Mouse (Mus musculus): ENCODE data around the gene Etv3. TPM values are rescaled to one million over a fixed set of nuclear protein-coding genes. Genes with fewer than 3 reads are reported as not detected.

Gene Etv3
- total and polyA plus RNA-seq, 3 experiments: 7.4 to 10.4 TPM; not detected in 1

GRCm38 (mm10) chr3:87508205-87508901 lies 16.9 kb upstream of the Etv3 start:
- H3K9ac ChIP-seq (ENCODE audit: control insufficient read depth, low read depth, low read length, poor library complexity, severe bottlenecking): no peak overlapping the region
- H3K36me3 ChIP-seq (ENCODE audit: control insufficient read depth in 1 of 2, insufficient read depth in 2 of 2, low read length in 2 of 2): peaks cover 0 to 4% of the 10 kb centered on the region in 2 experiments; a peak in 2 of 4 replicates
- H3K27ac ChIP-seq (ENCODE audit: control insufficient read depth, low read depth, low read length): no peak overlapping the region
- no peak overlapping the region for H3K4me3 ChIP-seq (ENCODE audit: control insufficient read depth in 1 of 2, insufficient read depth in 1 of 2, low read depth in 2 of 2, low read length in 2 of 2)
- peak; percentile 74 for DNase-seq (ENCODE audit: low read depth, low spot score)
- H3K79me2 ChIP-seq (ENCODE audit: control insufficient read depth, insufficient read depth, low read length, poor library complexity): no peaks in the 10 kb centered on the region
- no peaks in the 10 kb centered on the region for H3K27me3 ChIP-seq (ENCODE audit: control insufficient read depth in 1 of 2, insufficient read depth in 2 of 2, low read length in 2 of 2)
- H3K4me1 ChIP-seq (ENCODE audit: control insufficient read depth in 1 of 2, insufficient read depth in 2 of 2, low read length in 2 of 2): peaks cover 0 to 8% of the 10 kb centered on the region in 2 experiments; a peak in 1 of 4 replicates
- TF ChIP-seq ZC3H11A (IDR thresholded peaks at IDR 0.05; ENCODE audit: low read depth, low read length) (peak; percentile 71), GABPA (IDR thresholded peaks at IDR 0.05; ENCODE audit: low read depth, low read length) (no peak), MXI1 (IDR thresholded peaks at IDR 0.05; ENCODE audit: low read depth, low read length) (no peak), GATA1 (IDR thresholded peaks at IDR 0.05; ENCODE audit: low read depth, low read length) (no peak), SMC3 (IDR thresholded peaks at IDR 0.05; ENCODE audit: low read depth, low read length) (peak; percentile 83), NRF1 (IDR thresholded peaks at IDR 0.05; ENCODE audit: insufficient read depth, low read depth, low read length, poor library complexity, severe bottlenecking) (no peak), RAD21 (IDR thresholded peaks at IDR 0.05; ENCODE audit: low read depth, low read length) (peak; percentile 82), CTCF (IDR thresholded peaks at IDR 0.05 in 2 of 3, conservative IDR thresholded peaks at IDR 0.05 in 1 of 3; ENCODE audit: control insufficient read depth in 1 of 3, insufficient read depth in 1 of 3, low read depth in 2 of 3, low read length in 3 of 3, poor library complexity in 1 of 3, severe bottlenecking in 1 of 3) (peak; percentile 70 to 87 (median 81)), MAFK (IDR thresholded peaks at IDR 0.05; ENCODE audit: borderline replicate concordance, low read depth, low read length) (no peak), USF2 (IDR thresholded peaks at IDR 0.05; ENCODE audit: borderline replicate concordance in 1 of 2, insufficient read depth in 1 of 2, low read depth in 1 of 2, low read length in 2 of 2) (no peak), HCFC1 (IDR thresholded peaks at IDR 0.05; ENCODE audit: low read depth, low read length) (no peak), TBP (IDR thresholded peaks at IDR 0.05; ENCODE audit: low read depth, low read length) (no peak), RCOR1 (IDR thresholded peaks at IDR 0.05; ENCODE audit: low read depth, low read length) (no peak), POLR2AphosphoS2 (IDR thresholded peaks at IDR 0.05; ENCODE audit: low read length) (no peak)
- no peaks in the 10 kb centered on the region for H3K9me3 ChIP-seq (replicated peaks; ENCODE audit: insufficient read depth, low read length)

GRCm38 (mm10) chr3:87509061-87509460 lies 16.1 kb upstream of the Etv3 start:
- no peak overlapping the region for H3K27ac ChIP-seq (ENCODE audit: control insufficient read depth, low read depth, low read length)
- H3K4me3 ChIP-seq (ENCODE audit: control insufficient read depth in 1 of 2, insufficient read depth in 1 of 2, low read depth in 2 of 2, low read length in 2 of 2): no peak overlapping the region
- no peak for TF ChIP-seq ZMIZ1 (IDR thresholded peaks at IDR 0.05; ENCODE audit: low read depth, low read length)
- no peak for TF ChIP-seq SIN3A (IDR thresholded peaks at IDR 0.05; ENCODE audit: low read length)
- TF ChIP-seq E2F4 (IDR thresholded peaks at IDR 0.05; ENCODE audit: borderline replicate concordance, low read depth, low read length): no peak
- TF ChIP-seq POLR2AphosphoS5 (IDR thresholded peaks at IDR 0.05; ENCODE audit: borderline replicate concordance, low read depth, low read length): no peak
- TF ChIP-seq MAFK (IDR thresholded peaks at IDR 0.05; ENCODE audit: borderline replicate concordance, low read depth, low read length): no peak
- TF ChIP-seq POLR2AphosphoS2 (IDR thresholded peaks at IDR 0.05; ENCODE audit: low read length): no peak
- TF ChIP-seq TBP (IDR thresholded peaks at IDR 0.05; ENCODE audit: low read depth, low read length): no peak
- no peak for TF ChIP-seq TAL1 (IDR thresholded peaks at IDR 0.05; ENCODE audit: low read length)
- no peak for TF ChIP-seq BHLHE40 (IDR thresholded peaks at IDR 0.05; ENCODE audit: borderline replicate concordance, low read depth, low read length)
- no peak for TF ChIP-seq EP300 (IDR thresholded peaks at IDR 0.05; ENCODE audit: low read depth in 1 of 2, low read length in 2 of 2)
- TF ChIP-seq CTCF (IDR thresholded peaks at IDR 0.05 in 2 of 3, conservative IDR thresholded peaks at IDR 0.05 in 1 of 3; ENCODE audit: control insufficient read depth in 1 of 3, insufficient read depth in 1 of 3, low read depth in 2 of 3, low read length in 3 of 3, poor library complexity in 1 of 3, severe bottlenecking in 1 of 3): no peak
- TF ChIP-seq RAD21 (IDR thresholded peaks at IDR 0.05; ENCODE audit: low read depth, low read length): no peak
- no peak for TF ChIP-seq ELF1 (IDR thresholded peaks at IDR 0.05; ENCODE audit: low read depth, low read length)
- TF ChIP-seq SMC3 (IDR thresholded peaks at IDR 0.05; ENCODE audit: low read depth, low read length): no peak
- no peaks in the 10 kb centered on the region for H3K27me3 ChIP-seq (ENCODE audit: control insufficient read depth in 1 of 2, insufficient read depth in 2 of 2, low read length in 2 of 2)
- H3K36me3 ChIP-seq (ENCODE audit: control insufficient read depth in 1 of 2, insufficient read depth in 2 of 2, low read length in 2 of 2): peaks cover 0 to 4% of the 10 kb centered on the region in 2 experiments; a peak in 2 of 4 replicates
- H3K9me3 ChIP-seq (replicated peaks; ENCODE audit: insufficient read depth, low read length): no peaks in the 10 kb centered on the region
- DNase-seq (ENCODE audit: low read depth, low spot score): no peak
- H3K9ac ChIP-seq (ENCODE audit: control insufficient read depth, low read depth, low read length, poor library complexity, severe bottlenecking): no peak overlapping the region
- peaks cover 0 to 8% of the 10 kb centered on the region in 2 experiments; a peak in 1 of 4 replicates for H3K4me1 ChIP-seq (ENCODE audit: control insufficient read depth in 1 of 2, insufficient read depth in 2 of 2, low read length in 2 of 2)
- H3K79me2 ChIP-seq (ENCODE audit: control insufficient read depth, insufficient read depth, low read length, poor library complexity): no peaks in the 10 kb centered on the region
